Mouse (Mus musculus) stomach, postnatal 0 days (tissue): ENCODE data around the gene Gm12569.

Experiments used
- CTCF ChIP-seq: IDR thresholded peaks from 2 replicates; pipeline ENCODE4 v1.5.1; 2016; ENCODE audit warnings: antibody characterized with exemption, low read depth, mild to moderate bottlenecking, moderate library complexity
- EP300 ChIP-seq: optimal IDR thresholded peaks from 2 replicates; pipeline ENCODE3; 2016; ENCODE audit warnings: antibody characterized with exemption

DNA sequence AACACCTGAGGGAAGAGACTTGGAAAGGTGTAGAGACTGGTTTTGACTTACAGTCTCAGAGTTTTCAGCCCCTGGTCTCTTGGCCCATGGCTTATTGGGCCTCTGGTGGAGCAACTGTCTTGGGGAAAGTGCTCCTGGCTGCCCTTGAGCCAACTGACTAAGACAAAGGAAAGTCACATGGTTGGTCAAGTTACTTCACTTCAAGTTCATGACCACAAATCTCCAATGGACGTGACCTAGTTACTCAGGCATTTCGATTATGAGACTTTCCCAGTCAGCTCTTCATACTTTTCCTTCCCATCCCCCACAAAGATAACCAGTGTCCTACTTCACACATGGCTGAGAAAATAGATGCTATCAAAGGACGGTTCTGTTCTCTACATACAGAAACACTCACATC, 12.5 kb upstream of the Gm12569 start:
- TF ChIP-seq EP300 (no peak), CTCF (no peak)
